Mouse (Mus musculus): Measurements from ENCODE around the gene Vnn1.

The Vnn1 gene

DNA sequence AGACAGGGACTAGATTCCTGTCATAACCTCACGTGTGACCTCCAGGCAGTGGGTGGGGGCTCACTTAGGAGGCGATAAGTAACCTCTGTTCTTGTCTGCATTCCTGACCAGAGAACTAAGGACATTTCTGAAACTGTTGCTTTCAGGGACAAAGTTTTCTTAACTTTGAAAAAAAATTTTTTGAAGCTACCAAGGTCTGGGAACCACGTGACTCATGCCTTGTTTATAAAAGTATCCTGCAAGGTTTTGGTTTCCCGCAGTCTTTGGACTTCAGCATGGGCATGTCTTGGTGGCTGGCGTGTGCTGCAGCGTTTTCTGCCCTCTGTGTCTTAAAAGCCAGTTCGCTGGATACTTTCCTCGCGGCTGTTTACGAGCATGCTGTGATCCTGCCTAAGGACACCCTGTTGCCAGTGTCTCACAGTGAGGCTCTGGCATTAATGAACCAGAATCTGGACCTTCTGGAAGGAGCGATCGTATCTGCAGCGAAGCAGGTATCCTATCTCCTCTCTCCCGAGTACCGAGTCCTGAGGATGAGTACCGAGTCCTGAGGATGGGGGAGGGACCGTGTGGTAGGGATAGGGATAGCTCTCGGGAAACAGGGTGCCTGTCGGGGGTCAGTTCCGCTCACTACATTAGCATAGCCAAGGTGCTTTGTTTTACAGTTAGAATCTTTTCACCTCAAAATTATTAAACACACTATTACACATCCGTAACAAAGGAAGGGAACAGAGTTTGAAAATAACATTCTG is at the start of gene Vnn1:
Gene Vnn1, plus strand, starts transcription at position 88 of the 749 bp plus-strand sequence.
- DNase-seq: peak; percentile 67 to 78

GRCm38 (mm10) chr10:23851228-23851912 is 43.1 kb upstream of the Vnn1 start, which contains the start of gene Vnn3:
Gene Vnn3 (plus strand): TSS chr10:23851462.
- no peak for DNase-seq

DNA sequence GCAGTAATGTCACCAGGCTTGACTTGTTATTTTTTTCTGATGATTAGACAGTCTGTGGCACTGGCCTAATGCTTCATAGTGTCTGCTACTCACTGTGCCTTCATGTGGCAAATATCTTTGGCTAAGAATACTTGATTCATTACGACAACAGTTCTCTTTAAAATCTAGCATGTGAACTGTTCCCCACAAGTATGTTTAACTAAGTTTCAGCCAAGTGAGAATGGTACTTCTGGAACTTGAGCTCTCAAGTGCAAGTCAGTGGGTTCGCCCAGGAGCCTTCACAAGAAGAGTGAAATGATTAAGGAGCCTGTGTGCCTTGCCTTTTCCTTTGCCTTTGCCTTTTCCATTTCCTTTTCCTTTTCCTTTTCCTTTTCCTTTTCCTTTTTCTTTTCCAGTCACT is 42.4 kb upstream of the Vnn1 start:
- no peak for DNase-seq

DNA sequence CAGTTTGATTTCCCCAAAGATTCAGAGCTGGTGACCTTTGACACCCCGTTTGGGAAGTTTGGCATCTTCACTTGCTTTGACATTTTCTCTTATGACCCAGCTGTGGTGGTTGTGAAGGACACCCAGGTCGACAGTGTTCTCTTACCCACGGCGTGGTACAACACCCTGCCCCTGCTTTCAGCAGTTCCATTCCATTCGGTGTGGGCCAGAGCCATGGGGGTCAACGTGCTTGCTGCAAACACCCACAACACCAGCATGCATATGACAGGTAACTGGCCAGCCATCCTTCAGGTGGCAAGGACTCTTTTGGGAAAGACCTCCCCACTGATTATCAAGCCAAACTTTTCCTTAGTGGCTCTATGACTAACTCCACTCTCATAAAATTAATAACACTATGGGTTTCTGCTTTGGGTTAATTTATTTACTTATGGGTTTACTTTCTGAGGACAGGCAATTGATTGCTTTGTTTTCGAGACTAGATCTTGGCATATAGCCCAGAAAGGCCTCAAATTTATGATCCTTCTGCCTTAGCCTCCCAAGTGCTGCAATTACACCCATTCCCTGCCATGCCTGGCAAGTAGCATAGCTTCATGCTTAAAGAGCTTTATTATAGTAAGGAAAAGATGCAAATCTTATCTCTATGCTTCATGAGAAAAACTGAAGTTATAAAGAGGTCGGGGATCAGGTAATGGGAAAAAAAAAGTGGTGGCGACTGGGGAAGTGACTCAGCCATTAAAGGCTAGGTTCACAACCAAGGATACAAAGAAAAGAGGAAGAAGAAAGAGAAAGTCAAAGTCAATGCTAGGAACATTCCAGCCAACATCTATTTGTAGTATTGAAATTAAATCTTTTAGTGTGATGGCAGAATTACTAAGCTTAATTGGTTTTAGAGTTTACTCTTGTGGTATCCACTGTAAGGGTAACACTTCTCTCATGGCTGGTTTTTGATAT is 29.9 kb upstream of the Vnn1 start:
- DNase-seq: peak in 1 of 2 experiments; percentile 8

- peak; percentile 46 to 78 for DNase-seq
These were observed 13.8 kb upstream of the Vnn1 start for GRCm38 (mm10) chr10:23880695-23881094.

DNA sequence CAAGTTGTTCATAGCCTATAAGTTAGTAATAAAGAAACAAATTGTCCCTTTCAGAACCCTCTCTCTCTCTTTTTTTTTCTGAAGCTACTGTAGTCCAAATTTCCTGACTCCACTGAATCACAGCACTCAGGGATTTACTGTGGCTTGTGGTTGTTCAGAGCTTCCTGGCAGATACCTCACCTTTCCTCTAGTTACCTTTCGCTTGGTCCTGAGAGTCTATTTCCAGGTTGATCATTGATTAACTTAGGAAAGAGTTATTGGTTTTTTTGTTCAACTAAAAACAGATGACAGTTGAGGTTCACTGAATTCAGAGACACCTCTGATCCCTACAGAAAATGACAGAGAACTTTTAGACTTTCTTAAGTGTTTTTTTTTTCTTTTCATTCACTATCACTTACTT is 9.6 kb upstream of the Vnn1 start:
- peak in 1 of 2 experiments; percentile 51 for DNase-seq

- DNase-seq: no peak
These were observed 8.4 kb upstream of the Vnn1 start for GRCm38 (mm10) chr10:23886060-23886459.

- no peak for DNase-seq
These were observed 1.5 kb upstream of the Vnn1 start for GRCm38 (mm10) chr10:23892987-23893386.

DNA sequence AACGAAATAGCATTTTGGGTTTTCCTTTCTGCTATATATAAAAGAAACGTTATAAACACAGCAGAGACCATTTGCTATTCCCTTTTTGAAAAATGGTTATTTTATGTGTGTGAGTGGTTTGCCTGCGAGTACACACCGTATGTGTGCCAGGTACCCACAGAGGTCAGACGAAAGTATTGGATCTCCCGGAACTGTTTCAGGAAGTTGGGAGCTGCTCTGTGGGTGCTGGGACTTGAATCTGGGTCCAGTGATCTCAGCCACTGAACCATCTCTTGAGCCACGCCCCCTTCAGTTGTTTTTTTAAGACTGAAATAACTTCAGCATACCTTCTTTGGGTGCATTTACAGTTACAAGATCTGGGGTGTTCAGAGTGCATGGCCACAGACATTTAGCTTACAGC is 888 bp downstream of the Vnn1 start:
- peak; percentile 49 to 58 for DNase-seq

GRCm38 (mm10) chr10:23901119-23901518 is 6.6 kb downstream of the Vnn1 start:
- DNase-seq: no peak

GRCm38 (mm10) chr10:23905661-23906060 is 11.2 kb downstream of the Vnn1 start:
- peak in 1 of 2 experiments; percentile 56 for DNase-seq

DNA sequence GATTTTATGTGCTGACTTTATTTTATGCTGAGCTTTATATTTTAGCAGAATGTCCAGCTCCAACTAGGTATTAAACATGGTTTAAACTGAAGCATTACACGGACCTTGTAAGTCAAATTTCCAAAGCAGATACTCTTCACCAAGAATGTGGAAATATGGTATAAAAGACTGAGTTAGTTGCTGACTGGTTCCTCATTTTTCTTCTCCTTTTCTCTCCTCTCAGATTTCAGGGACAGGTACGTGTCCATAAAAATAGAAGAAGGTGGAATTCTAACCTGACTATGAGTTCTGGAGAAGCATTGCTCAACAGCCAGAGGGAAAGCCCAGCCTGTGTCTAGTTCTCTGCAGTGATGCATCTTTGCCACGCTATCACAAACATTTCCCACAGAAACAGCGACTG is 25.6 kb downstream of the Vnn1 start, which contains the start of gene Taar1:
Gene Taar1, plus strand, starts transcription at position 301 of the 400 bp plus-strand sequence.
- DNase-seq: no peak

GRCm38 (mm10) chr10:23922468-23922867 is 28.0 kb downstream of the Vnn1 start:
- DNase-seq: peak in 1 of 2 experiments; percentile 6

- no peak for DNase-seq
These were observed 29.5 kb downstream of the Vnn1 start for GRCm38 (mm10) chr10:23923941-23924340.

GRCm38 (mm10) chr10:23937613-23938012 is 43.1 kb downstream of the Vnn1 start:
- DNase-seq: no peak

GRCm38 (mm10) chr10:23938312-23938711 is 43.8 kb downstream of the Vnn1 start, which contains the start of gene Taar2:
Gene Taar2 (plus strand): TSS chr10:23938572.
- no peak for DNase-seq

DNA sequence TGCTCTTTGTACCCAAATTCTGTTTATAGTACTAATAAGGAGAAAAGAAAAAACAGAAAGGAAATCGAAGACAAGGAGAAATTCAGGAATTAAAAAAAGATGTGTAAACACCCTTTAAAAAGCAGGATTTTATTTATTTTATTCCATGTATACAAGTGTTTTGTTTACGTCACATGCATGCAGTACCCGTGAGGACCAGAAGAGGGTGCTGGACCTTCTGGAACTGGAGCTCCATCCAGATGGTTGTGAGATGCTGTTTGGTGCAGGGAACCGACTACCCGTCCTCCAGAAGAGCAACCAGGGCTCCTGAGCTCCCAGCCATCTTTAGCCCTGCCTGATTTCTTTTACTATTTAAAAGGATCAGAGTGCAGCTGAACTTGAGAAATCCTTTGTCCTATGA is 48.0 kb downstream of the Vnn1 start:
- DNase-seq: peak in 1 of 2 experiments; percentile 42

DNA sequence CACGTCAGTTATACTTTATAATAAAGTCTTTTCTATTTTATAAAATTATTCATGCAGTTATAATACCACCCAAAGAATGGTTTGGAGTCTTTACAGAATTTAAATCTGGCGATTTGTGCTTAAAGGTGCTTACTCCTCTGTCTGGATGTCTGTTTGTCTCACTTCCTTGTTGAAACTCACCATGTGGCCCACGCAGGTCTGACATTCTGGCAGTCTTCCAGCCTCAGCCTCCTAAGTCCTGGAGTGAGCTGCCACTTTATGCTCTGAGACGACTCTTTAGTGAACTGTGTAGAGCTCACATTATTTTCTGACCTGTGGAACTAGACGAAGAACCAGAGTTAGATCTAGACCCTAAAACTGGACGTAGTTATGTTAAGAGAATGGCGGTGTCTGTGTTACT is 53.5 kb downstream of the Vnn1 start:
- peak in 1 of 2 experiments; percentile 6 for DNase-seq

- DNase-seq: no peak
These were observed 55.1 kb downstream of the Vnn1 start, which contains the start of gene Taar3 for GRCm38 (mm10) chr10:23949508-23950005. Gene Taar3 (plus strand): TSS chr10:23949558.

DNA sequence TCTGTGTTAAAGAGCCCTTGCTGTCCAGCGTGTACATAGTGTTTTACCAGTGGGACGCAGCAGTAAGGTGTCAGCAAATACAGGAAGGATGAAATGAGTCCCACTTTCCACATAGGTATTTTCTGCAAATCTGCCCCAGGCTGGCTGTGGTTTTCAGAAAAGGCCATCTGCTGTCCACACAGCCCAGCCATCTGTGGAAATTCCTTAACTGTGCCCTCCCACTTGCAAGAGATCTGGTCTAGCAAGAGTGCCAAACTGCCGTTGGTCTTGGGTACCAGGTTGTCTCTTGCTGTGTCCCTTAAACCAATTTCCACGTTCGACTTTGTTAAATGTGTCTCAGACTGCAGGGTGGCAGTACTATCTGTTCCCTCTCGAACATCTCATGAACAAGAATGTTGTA is 57.2 kb downstream of the Vnn1 start:
- no peak for DNase-seq

All from kidney, postnatal 36 days (tissue).